Mouse (Mus musculus): Measurements from ENCODE around the gene Rora.

GRCm38 (mm10) chr9:68989885-68990449 is 336.4 kb downstream of the Rora start:
- TF ChIP-seq CTCF (IDR thresholded peaks at IDR 0.05; ENCODE audit: low read depth) (no peak), EP300 (optimal IDR thresholded peaks at IDR 0.05) (no peak)

Measured in stomach, postnatal 0 days (tissue).